Mouse (Mus musculus): ENCODE measurements at regions not wholly inside any gene's neighbourhood (a gene's known extent, or its start where the extent isn't known, plus 50 kb on each side); places are given as distances from the start of the nearest gene placed in this dataset.

DNA sequence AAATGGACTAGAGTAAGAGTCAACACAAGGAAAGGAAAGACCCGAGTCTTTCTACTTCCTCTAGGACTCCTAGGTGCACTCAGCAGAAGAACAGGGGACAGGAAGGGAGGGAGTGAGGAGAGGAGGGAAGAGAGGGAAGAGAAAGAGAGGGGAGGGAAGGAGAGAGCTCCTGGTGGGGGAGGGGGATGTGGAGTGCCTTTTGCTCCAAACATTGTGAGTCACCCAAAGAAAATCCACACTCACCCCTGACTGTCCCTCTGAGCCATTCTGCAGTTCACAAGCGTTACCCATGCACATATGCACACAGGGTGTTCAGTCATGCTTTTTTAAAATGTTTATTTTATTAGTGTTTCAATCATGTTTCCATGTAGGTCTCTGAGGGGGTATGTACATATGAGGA, 65.5 kb upstream of the Fam3c start:
- H3K4me3 ChIP-seq (ENCODE audit: insufficient read depth, low read length), result no peak overlapping the region
- no peak overlapping the region for H3K27ac ChIP-seq (ENCODE audit: insufficient read depth, low read depth, low read length)
- no peak for TF ChIP-seq POLR2A (IDR thresholded peaks at IDR 0.05; ENCODE audit: borderline replicate concordance, low read depth, low read length)
- no peak for TF ChIP-seq CTCF (IDR thresholded peaks at IDR 0.05; ENCODE audit: low read depth, low read length)

DNA sequence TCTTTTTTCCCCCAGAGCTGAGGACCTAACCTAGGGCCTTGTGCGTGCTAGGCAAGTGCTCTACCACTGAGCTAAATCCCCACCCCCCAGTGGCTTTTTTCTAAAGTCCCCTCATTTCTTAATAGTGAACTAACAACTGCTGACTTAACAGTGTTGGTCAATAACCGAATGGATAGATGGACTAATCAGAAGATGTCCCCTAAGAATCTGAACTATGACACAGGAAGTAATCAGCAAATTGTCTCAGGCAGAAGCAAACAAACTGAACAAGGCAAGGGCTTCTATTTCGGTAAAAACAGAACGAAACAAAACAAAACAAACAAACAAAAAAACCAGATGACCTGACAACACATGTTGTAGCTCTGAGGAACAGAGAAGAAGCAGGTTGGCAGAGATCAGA, 62.2 kb upstream of the Fam3c start:
- TF ChIP-seq POLR2A (IDR thresholded peaks at IDR 0.05; ENCODE audit: borderline replicate concordance, low read depth, low read length), result no peak
- no peak for TF ChIP-seq CTCF (IDR thresholded peaks at IDR 0.05; ENCODE audit: low read depth, low read length)
- H3K4me1 ChIP-seq (ENCODE audit: control insufficient read depth, insufficient read depth, low read length), result peaks cover 12% of the 10 kb centered on the region
- H3K4me3 ChIP-seq (ENCODE audit: insufficient read depth, low read length), result no peak overlapping the region
- H3K27ac ChIP-seq (ENCODE audit: insufficient read depth, low read depth, low read length), result no peak overlapping the region

More for the DNA sequence above, 65.5 kb upstream of the Fam3c start:
- H3K4me1 ChIP-seq (ENCODE audit: control insufficient read depth, insufficient read depth, low read length), result peaks cover 22% of the 10 kb centered on the region

DNA sequence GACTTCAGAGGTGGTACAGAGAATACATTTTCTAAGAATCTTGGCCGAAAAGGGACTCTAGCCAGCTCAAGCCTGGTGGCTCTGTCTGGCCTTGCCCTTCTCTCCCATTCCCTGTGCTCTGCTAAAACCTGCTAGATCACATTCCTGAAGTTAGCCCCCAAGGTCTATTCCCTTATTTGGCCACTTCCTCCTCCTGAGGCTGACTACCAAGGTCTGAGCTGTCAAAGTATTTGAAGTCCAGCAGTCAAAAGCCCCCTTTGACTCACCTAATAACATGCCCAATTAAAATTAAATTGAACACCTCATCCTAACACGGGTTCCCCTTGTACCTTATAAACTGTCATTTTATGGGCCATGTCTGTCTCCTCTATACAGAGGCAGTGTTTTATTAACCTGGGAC, 61.1 kb upstream of the Fam3c start:
- no peak for TF ChIP-seq POLR2A (IDR thresholded peaks at IDR 0.05; ENCODE audit: borderline replicate concordance, low read depth, low read length)
- no peak for TF ChIP-seq CTCF (IDR thresholded peaks at IDR 0.05; ENCODE audit: low read depth, low read length)
- Histone ChIP-seq H3K27ac (ENCODE audit: insufficient read depth, low read depth, low read length) (no peak overlapping the region), H3K4me1 (ENCODE audit: control insufficient read depth, insufficient read depth, low read length) (peaks cover 8% of the 10 kb centered on the region), H3K4me3 (ENCODE audit: insufficient read depth, low read length) (no peak overlapping the region)

DNA sequence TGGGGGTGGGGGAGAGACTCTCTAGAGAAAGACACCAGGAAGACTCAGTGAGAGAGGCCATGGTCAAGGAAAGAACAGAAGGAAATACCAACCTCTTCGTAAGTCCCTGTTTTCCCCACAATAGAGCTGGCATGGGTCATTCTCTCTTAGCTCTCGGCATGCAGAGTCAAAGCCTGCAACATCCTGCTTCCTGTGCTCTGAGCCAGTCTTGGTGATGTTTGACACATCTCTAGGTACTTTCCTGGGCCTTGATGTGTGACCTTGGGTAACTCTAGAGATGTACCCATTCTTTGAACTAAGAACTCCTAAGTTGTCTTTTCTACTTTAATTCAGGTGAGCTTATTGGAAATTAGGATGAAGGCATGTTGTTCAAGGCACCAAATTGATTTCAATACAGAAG, 55.8 kb upstream of the Fam3c start:
- H3K27ac ChIP-seq (ENCODE audit: insufficient read depth, low read depth, low read length), result no peak overlapping the region
- H3K4me3 ChIP-seq (ENCODE audit: insufficient read depth, low read length), result no peak overlapping the region
- no peak for TF ChIP-seq CTCF (IDR thresholded peaks at IDR 0.05; ENCODE audit: low read depth, low read length)
- no peak for TF ChIP-seq POLR2A (IDR thresholded peaks at IDR 0.05; ENCODE audit: borderline replicate concordance, low read depth, low read length)
- H3K4me1 ChIP-seq (ENCODE audit: control insufficient read depth, insufficient read depth, low read length), result peaks cover 9% of the 10 kb centered on the region

DNA sequence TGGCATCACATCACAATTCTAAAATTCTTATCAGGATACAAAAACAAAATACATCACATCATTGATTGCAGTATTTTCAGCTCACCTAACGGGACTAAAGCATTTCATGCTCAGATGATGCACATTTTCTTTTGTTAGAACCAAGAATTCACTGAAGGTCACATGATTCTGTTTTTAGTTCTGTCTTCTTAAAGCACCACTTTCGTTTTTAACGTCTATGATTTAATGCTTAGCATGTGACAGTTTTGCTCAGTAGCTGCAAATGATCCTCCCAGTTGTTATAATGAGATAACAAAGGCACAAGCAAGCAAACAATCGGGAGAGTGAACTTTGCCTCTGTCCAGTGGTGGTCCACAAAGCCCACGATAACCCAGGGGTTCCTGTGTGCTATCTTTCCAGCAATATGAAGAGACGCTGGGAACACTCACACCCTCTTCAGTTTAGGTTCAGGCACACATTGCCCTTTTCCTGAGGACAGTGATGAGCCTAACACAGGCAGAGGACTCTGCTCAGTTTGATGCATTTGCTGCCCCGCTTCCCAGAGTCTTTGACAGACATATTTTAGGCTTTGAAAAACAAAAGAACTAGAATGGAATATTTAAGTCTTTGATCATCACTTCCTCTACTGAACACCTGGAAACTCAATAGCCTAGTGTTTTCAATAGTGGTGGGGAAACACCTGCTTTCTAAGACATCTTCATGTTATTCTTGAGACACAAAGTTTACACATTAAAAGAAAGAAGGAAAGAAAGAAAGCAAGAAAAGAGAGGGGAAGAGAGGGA, 53.0 kb upstream of the Fam3c start:
- Histone ChIP-seq H3K4me1 (ENCODE audit: control insufficient read depth, insufficient read depth, low read length) (peaks cover 12% of the 10 kb centered on the region), H3K4me3 (ENCODE audit: insufficient read depth, low read length) (peak overlapping the region; percentile 34), H3K27ac (ENCODE audit: insufficient read depth, low read depth, low read length) (peak overlapping the region; percentile 61)
- TF ChIP-seq POLR2A (IDR thresholded peaks at IDR 0.05; ENCODE audit: borderline replicate concordance, low read depth, low read length) (no peak), CTCF (IDR thresholded peaks at IDR 0.05; ENCODE audit: low read depth, low read length) (no peak)
